Mouse (Mus musculus) neural tube, embryonic 12.5 days (tissue): Measurements from ENCODE around the gene Rbfox1. TPM values are rescaled to one million over a fixed set of nuclear protein-coding genes. Genes with fewer than 3 reads are reported as not detected.

Experiments
- ATAC-seq: fragments of 200-750 bp; cut with Nextera tagmentation; 2 replicates; pipeline ENCODE4 v1.8.0; 2017; ENCODE audit warnings: low read depth, mild to moderate bottlenecking, moderate TSS enrichment, moderate library complexity; ENCODE audit not compliant: low FRiP score
- H3K27ac ChIP-seq: fragments of 300-500 bp; sonication (generic); 2 replicates; pipeline ENCODE4 v1.5.1; 2016
- H3K27me3 ChIP-seq: fragments of 300-500 bp; sonication (generic); replicated peaks from 2 replicates; pipeline ENCODE4 v1.6.1; 2016; ENCODE audit warnings: mild to moderate bottlenecking
- H3K36me3 ChIP-seq: fragments of 300-500 bp; sonication (generic); 2 replicates; pipeline ENCODE4 v1.6.1; 2016; ENCODE audit warnings: mild to moderate bottlenecking
- H3K4me1 ChIP-seq: fragments of 300-500 bp; sonication (generic); 2 replicates; pipeline ENCODE4 v1.6.1; 2016
- H3K4me2 ChIP-seq: fragments of 300-500 bp; sonication (generic); replicated peaks from 2 replicates; pipeline ENCODE4 v1.6.1; 2016; ENCODE audit warnings: mild to moderate bottlenecking
- H3K4me3 ChIP-seq: fragments of 300-500 bp; sonication (generic); 2 replicates; pipeline ENCODE4 v1.5.1; 2016
- H3K9ac ChIP-seq: fragments of 300-500 bp; sonication (generic); 2 replicates; pipeline ENCODE4 v1.6.1; 2016; ENCODE audit warnings: mild to moderate bottlenecking
- H3K9me3 ChIP-seq: fragments of 300-500 bp; sonication (generic); 2 replicates; pipeline ENCODE4 v1.6.1; 2016; ENCODE audit warnings: mild to moderate bottlenecking
- WGBS: fragments of 180-500 bp; shearing (Covaris S2); methylation state at CpG from one replicate; pipeline ENCODE4 v1.1.7; 2016; 5-methylcytosine and 5-hydroxymethylcytosine counted together
- polyA plus RNA-seq: library from polyadenylated mRNA; unstranded; fragments of >200 nt; fragmentation: Nextera tagmentation; extraction: Ambion mirVana; gene quantifications from 2 replicates; pipeline ENCODE4 v1.2.1, GENCODE M21; 2016

The Rbfox1 gene
- polyA plus RNA-seq, 1 experiment from 2014 or later: 80.2 TPM

GRCm38 (mm10) chr16:7404766-7405492 is 1519.8 kb downstream of the Rbfox1 start:
- H3K9ac ChIP-seq: no peak overlapping the region
- H3K4me2 ChIP-seq: no peak overlapping the region
- no peak overlapping the region for H3K4me3 ChIP-seq
- H3K4me1 ChIP-seq: peaks cover 17% of the 10 kb centered on the region
- H3K36me3 ChIP-seq: no peaks in the 10 kb centered on the region
- ATAC-seq: peak; percentile 91
- 23% methylated on average over 6 of the region's 6 CpGs for WGBS
- no peak overlapping the region for H3K27ac ChIP-seq
- H3K27me3 ChIP-seq: no peaks in the 10 kb centered on the region
- no peaks in the 10 kb centered on the region for H3K9me3 ChIP-seq

GRCm38 (mm10) chr16:7407862-7408640 is 1522.9 kb downstream of the Rbfox1 start:
- Histone ChIP-seq H3K9ac (no peak overlapping the region), H3K4me2 (no peak overlapping the region), H3K27me3 (no peaks in the 10 kb centered on the region), H3K27ac (no peak overlapping the region), H3K4me3 (no peak overlapping the region), H3K36me3 (no peaks in the 10 kb centered on the region), H3K4me1 (peaks cover 17% of the 10 kb centered on the region), H3K9me3 (no peaks in the 10 kb centered on the region)
- 0 out of 2 replicates have a peak, but pooled peaks have one; percentile 51 for ATAC-seq
- WGBS: 50% methylated on average over 12 of the region's 12 CpGs

GRCm38 (mm10) chr16:7419655-7420281 is 1534.6 kb downstream of the Rbfox1 start:
- Histone ChIP-seq H3K27ac (no peak overlapping the region), H3K4me1 (peaks cover 10% of the 10 kb centered on the region), H3K4me3 (no peak overlapping the region), H3K27me3 (no peaks in the 10 kb centered on the region), H3K9ac (no peak overlapping the region), H3K36me3 (no peaks in the 10 kb centered on the region), H3K4me2 (peak overlapping the region; percentile 35), H3K9me3 (no peaks in the 10 kb centered on the region)
- 22% methylated on average over 12 of the region's 12 CpGs for WGBS
- ATAC-seq: peak; percentile 48; the same call in 1 of the 2 replicates

- Histone ChIP-seq H3K4me2 (no peak overlapping the region), H3K27me3 (no peaks in the 10 kb centered on the region), H3K36me3 (no peaks in the 10 kb centered on the region), H3K4me3 (no peak overlapping the region), H3K27ac (no peak overlapping the region), H3K9me3 (no peaks in the 10 kb centered on the region), H3K4me1 (no peaks in the 10 kb centered on the region), H3K9ac (no peak overlapping the region)
- ATAC-seq: no peak
- WGBS: 79% methylated on average over 3 of the region's 3 CpGs
These were observed 1540.4 kb downstream of the Rbfox1 start for GRCm38 (mm10) chr16:7425386-7426089.

- H3K4me2 ChIP-seq: no peak overlapping the region
- no peaks in the 10 kb centered on the region for H3K27me3 ChIP-seq
- H3K36me3 ChIP-seq: no peaks in the 10 kb centered on the region
- 93% methylated on average over 6 of the region's 6 CpGs for WGBS
- no peak overlapping the region for H3K27ac ChIP-seq
- H3K4me3 ChIP-seq: no peak overlapping the region
- no peaks in the 10 kb centered on the region for H3K9me3 ChIP-seq
- no peak for ATAC-seq
- H3K9ac ChIP-seq: no peak overlapping the region
- H3K4me1 ChIP-seq: no peaks in the 10 kb centered on the region
These were observed 1548.1 kb downstream of the Rbfox1 start for GRCm38 (mm10) chr16:7433296-7433695.

- no peak overlapping the region for H3K4me3 ChIP-seq
- no peaks in the 10 kb centered on the region for H3K27me3 ChIP-seq
- 80% methylated on average over 1 of the region's 1 CpGs for WGBS
- ATAC-seq: no peak
- no peak overlapping the region for H3K27ac ChIP-seq
- no peak overlapping the region for H3K4me2 ChIP-seq
- H3K36me3 ChIP-seq: no peaks in the 10 kb centered on the region
- H3K9ac ChIP-seq: no peak overlapping the region
- no peaks in the 10 kb centered on the region for H3K9me3 ChIP-seq
- 0 out of 2 replicates have a peak, but pooled peaks cover 3% of the 10 kb centered on the region for H3K4me1 ChIP-seq
These were observed 1561.7 kb downstream of the Rbfox1 start for GRCm38 (mm10) chr16:7446791-7447290.

- Histone ChIP-seq H3K4me2 (no peak overlapping the region), H3K27ac (no peak overlapping the region)
- no peak for ATAC-seq
These were observed 1562.8 kb downstream of the Rbfox1 start for GRCm38 (mm10) chr16:7447718-7448649.

GRCm38 (mm10) chr16:7451193-7451592 is 1566.0 kb downstream of the Rbfox1 start:
- no peak for ATAC-seq
- Histone ChIP-seq H3K4me1 (0 out of 2 replicates have a peak, but pooled peaks cover 3% of the 10 kb centered on the region), H3K9me3 (no peaks in the 10 kb centered on the region), H3K4me2 (no peak overlapping the region), H3K27me3 (no peaks in the 10 kb centered on the region), H3K36me3 (no peaks in the 10 kb centered on the region), H3K9ac (no peak overlapping the region), H3K27ac (no peak overlapping the region), H3K4me3 (no peak overlapping the region)
- WGBS: 76% methylated on average over 3 of the region's 3 CpGs

More at GRCm38 (mm10) chr16:7447718-7448649, 1562.8 kb downstream of the Rbfox1 start:
- Histone ChIP-seq H3K27me3 (no peaks in the 10 kb centered on the region), H3K9ac (no peak overlapping the region), H3K4me3 (no peak overlapping the region), H3K36me3 (no peaks in the 10 kb centered on the region), H3K9me3 (no peaks in the 10 kb centered on the region), H3K4me1 (0 out of 2 replicates have a peak, but pooled peaks cover 3% of the 10 kb centered on the region)
- WGBS: 65% methylated on average over 8 of the region's 8 CpGs

- Histone ChIP-seq H3K9me3 (no peaks in the 10 kb centered on the region), H3K36me3 (no peaks in the 10 kb centered on the region), H3K9ac (no peak overlapping the region), H3K4me2 (no peak overlapping the region), H3K27ac (no peak overlapping the region), H3K4me1 (no peaks in the 10 kb centered on the region), H3K4me3 (no peak overlapping the region), H3K27me3 (no peaks in the 10 kb centered on the region)
- 83% methylated on average over 4 of the region's 4 CpGs for WGBS
- no peak for ATAC-seq
These were observed 1572.4 kb downstream of the Rbfox1 start for GRCm38 (mm10) chr16:7457571-7457970.
